Mouse (Mus musculus) erythroblast, embryonic 14.5 days (primary cell): ENCODE results near the gene Vti1a.

Experiments used
- GATA1 ChIP-seq: IDR thresholded peaks from 2 replicates; pipeline ENCODE4 v1.6.1; 2012; ENCODE audit warnings: low read length, inconsistent platforms, mixed read lengths
- TAL1 ChIP-seq: IDR thresholded peaks from 3 replicates; pipeline ENCODE4 v1.6.1; 2012; ENCODE audit warnings: low read length, inconsistent platforms, mixed read lengths

DNA sequence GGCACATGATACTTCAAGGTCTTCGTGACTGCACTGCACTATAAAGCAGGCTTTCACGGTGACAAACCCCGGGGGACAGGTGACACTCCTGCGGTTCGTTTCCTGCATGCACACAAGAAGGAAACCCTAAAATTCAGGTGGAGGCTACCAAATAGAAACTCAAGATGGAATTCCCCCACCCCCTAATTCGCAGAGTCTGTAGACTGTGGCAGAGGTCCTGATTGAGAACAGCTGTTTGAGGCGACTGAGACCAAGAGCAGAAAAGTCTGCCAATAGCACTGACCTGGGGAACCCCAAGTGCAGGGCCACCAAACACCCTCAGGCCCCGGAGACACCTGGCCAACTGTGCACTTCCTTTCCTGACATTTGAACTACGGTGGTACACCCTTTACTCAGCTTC, 351.7 kb downstream of the Vti1a start:
- TF ChIP-seq GATA1 = no peak
- no peak for TF ChIP-seq TAL1
